ENCODE assay signal across 17 mouse cellular contexts in genomic region chr15:27598786-27599385, GRCm38 (mm10).
"Had no signal": no experiment of that assay in that cellular context is flagged by ENCODE, and none has a peak within 500 bp of the region (broad histone marks: within the 10 kb centered on the region; RNA-seq: fewer than 3 reads in every experiment).

No protein-coding gene starts in this region.

- H3K9me3 ChIP-seq: lung, embryonic 15.5 days; neural tube, embryonic 13.5 days had no signal

- H3K9ac ChIP-seq: liver, embryonic 14.5 days; lung, embryonic 15.5 days; neural tube, embryonic 13.5 days had no signal

- H3K27ac ChIP-seq: kidney, postnatal 0 days; liver, embryonic 14.5 days; lung, embryonic 15.5 days; neural tube, embryonic 13.5 days had no signal

- H3K4me3 ChIP-seq: layer of hippocampus, adult 2 months; lung, embryonic 15.5 days; neural tube, embryonic 13.5 days had no signal

- H3K27me3 ChIP-seq: lung, embryonic 15.5 days; neural tube, embryonic 13.5 days had no signal

- H3K4me2 ChIP-seq: lung, embryonic 15.5 days; midbrain, embryonic 11.5 days; neural tube, embryonic 13.5 days had no signal

- DNase-seq: kidney, adult 2 months; kidney, postnatal 25 days; layer of hippocampus, adult 9-11 months; lung, adult 18-20 months; lung, postnatal 10 days; lung, postnatal 36 days; midbrain, embryonic 14.5 days; right cerebral cortex, postnatal 14 days; right cerebral cortex, postnatal 4 days; thymus, adult 18-20 months; thymus, postnatal 4 days had no signal
